Mouse (Mus musculus) skeletal muscle tissue, adult 2 months (tissue): ENCODE results near the gene Kcnc1.

Experiments used
- DNase-seq: peaks from one replicate; pipeline ENCODE4 v3.0.0-alpha.2; 2012; ENCODE audit warnings: low read depth, low spot score

Kcnc1 gene

DNA sequence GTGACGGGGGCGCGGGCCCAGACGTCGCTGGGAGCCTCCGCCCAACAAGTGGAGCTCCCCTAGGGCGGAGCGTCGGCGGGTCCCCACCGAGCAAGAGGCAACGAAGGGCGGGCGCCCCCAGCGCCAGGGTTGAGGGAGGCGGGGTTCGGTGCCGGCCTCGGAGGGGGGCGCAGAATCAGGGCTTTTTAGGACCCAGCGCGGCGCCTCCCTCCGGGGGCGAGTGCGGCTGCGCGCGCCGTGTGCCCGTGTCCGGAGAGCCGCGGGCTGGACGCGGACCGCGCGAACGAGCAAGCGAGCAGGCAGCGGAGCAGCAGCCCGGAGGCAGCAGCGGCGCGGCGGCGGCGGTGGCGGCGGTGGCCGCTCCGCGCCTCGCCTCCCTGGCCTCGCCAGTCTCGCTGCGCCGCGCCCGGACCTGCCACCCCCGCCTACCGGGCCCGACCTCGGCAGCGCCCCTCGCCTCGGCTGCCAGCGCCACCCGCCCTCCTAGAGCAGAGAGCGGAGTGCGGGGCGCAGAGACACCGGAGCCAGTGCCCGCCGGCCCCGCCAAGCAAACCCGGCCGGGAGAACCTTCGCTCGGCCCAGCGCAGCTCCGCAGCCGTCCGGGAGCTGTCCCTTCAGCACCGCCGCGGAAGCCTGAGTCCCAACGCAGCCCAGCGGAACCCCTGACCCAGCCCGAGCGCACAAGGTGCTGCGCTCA, at the start of gene Kcnc1:
Kcnc1 (plus strand) TSS at position 267 of the 697 bp plus-strand sequence.
- peak; percentile 77 for DNase-seq

GRCm38 (mm10) chr7:46347692-46348091, 48.6 kb upstream of the Kcnc1 start:
- DNase-seq = peak; percentile 83

- no peak for DNase-seq
Measured at GRCm38 (mm10) chr7:46348813-46349212, 47.5 kb upstream of the Kcnc1 start.

DNA sequence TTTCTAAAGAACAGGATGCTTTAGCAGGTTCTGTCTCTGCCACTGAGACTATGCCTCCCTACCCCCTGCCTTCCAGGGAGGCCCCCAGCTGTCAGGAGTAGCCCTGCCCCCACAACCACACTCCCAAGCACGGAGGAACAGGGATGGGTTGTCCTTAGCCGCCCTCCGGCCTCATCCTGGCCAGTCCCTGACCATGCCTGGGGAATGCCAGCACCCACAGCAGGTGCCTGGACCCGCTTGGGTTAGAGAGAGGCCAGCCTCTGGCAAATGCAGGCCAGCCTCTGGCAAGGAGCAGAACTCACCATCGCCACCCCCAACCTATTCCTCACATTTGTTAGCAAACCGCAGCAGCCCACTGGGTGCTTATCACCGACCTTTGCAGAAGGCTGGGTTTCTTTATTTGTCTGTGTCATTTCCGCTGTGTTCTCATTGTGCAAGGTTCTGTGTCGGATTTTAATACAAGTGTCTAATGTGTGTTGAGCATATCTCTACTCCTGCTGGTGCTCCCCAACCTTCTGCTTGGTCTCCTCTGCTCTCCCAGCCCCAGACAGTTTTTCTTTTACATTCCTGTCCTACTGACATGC, 46.1 kb upstream of the Kcnc1 start:
- DNase-seq = peak; percentile 71

GRCm38 (mm10) chr7:46352748-46353147, 43.5 kb upstream of the Kcnc1 start:
- DNase-seq = no peak

DNA sequence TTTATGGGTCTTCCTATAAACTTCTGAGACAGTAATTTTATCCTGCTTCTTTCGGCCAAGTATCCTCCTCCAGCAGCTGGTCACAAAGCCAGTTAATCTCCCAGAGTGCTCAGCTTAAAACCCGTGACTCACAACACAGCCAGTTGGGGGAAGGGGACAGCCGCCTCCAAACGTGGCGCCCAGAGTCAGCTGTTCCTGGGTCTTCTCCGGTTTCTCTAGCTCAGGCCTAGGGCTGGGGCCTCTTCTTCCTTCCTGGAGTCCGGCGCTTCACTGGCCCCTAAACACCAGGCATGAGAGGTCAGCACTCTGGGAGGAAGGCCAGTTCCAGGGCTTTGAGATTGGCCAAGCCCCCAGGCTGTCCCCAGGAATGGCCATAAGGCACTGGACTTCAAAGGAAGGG, 43.1 kb upstream of the Kcnc1 start:
- DNase-seq = peak; percentile 90

- DNase-seq = no peak
Measured at GRCm38 (mm10) chr7:46353875-46354274, 42.4 kb upstream of the Kcnc1 start.

DNA sequence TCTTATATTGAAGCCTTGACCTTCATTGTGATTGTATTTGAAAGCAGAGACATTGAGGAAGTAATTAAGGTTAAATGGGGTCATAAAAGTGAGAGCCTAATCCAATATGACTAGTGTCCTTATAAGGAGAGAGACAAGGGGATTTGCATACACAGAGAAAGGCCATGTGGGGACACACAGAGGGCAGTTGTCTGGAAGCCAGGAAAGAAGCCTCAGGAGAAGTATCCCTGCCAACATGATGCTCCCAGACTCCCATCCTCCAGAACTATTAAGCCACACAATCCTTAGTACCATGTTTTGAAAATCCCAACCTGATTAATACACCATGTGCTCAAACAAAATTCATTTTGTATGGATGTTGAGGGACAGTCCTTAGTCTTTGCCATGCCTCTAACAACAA, 34.5 kb upstream of the Kcnc1 start:
- DNase-seq = no peak

DNA sequence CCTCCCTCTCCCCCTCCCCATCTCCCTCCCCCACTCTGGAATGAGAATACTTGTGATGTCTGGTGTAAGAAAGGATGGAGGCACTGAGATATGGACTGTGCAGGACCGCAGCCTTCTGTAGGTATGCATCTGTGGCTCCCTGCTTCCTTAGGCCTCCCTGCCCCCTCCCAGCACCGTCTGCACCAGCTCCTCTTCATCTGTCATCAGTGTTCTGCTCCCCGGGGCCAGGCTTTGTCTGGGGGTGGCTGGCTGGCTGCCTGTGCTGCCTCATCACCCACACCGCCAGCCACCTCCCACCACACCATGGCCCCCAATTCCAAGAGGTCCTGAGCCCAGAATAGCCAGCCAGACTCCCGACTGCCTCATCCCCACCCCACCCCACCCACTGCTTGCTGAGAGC, 32.1 kb upstream of the Kcnc1 start:
- no peak for DNase-seq

- DNase-seq = no peak
Measured at GRCm38 (mm10) chr7:46365810-46366209, 30.5 kb upstream of the Kcnc1 start.

GRCm38 (mm10) chr7:46371104-46371503, 25.2 kb upstream of the Kcnc1 start:
- DNase-seq = peak; percentile 91

- DNase-seq = peak; percentile 91
Measured at GRCm38 (mm10) chr7:46376172-46377007, 19.9 kb upstream of the Kcnc1 start, which contains the start of gene Myod1. Gene Myod1 (plus strand): TSS chr7:46376474.

GRCm38 (mm10) chr7:46377008-46377346, 19.3 kb upstream of the Kcnc1 start:
- peak; percentile 75 for DNase-seq

DNA sequence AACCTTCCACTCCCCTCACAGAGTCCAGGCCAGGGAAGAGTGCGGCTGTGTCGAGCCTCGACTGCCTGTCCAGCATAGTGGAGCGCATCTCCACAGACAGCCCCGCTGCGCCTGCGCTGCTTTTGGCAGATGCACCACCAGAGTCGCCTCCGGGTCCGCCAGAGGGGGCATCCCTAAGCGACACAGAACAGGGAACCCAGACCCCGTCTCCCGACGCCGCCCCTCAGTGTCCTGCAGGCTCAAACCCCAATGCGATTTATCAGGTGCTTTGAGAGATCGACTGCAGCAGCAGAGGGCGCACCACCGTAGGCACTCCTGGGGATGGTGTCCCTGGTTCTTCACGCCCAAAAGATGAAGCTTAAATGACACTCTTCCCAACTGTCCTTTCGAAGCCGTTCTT, 18.2 kb upstream of the Kcnc1 start:
- DNase-seq = no peak

DNA sequence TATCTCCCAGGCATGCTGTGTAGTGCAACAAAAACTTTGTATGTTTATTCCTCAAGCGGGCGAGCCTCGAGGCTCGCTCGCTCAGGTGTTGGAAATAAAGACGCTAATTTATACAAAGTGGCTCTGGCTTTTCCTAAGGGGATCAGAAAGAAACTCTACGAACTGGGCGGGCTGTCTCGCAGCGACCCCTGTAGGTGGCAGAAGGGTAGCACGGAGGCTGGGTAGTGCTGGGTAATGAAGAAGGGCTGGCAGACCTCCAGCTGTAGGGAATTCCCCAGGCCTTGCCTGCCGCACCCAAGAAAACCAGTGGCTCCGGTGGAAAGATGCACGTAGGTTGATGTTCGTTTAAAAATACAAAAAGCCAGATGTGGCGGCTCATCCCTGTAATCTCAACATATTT, 17.3 kb upstream of the Kcnc1 start:
- DNase-seq = peak; percentile 92

DNA sequence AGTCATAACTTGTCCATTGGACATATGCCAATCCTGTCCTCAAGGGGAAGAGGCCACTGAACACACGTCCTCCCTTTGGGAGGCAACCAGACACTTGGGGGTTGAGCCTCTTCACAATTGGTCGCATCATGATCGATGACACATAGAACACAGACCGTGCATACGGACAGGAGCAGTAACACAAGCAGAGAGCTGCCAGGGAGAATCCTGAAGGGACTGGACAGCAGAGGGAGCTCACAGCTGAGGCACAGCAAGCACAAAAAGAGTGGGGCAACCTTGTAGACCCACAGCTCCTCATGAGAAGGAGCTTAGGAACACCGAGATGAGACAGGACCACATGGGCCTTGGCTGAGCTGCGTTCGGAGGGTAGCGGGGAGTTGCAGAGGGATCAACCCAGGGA, 15.7 kb upstream of the Kcnc1 start:
- DNase-seq = no peak

DNA sequence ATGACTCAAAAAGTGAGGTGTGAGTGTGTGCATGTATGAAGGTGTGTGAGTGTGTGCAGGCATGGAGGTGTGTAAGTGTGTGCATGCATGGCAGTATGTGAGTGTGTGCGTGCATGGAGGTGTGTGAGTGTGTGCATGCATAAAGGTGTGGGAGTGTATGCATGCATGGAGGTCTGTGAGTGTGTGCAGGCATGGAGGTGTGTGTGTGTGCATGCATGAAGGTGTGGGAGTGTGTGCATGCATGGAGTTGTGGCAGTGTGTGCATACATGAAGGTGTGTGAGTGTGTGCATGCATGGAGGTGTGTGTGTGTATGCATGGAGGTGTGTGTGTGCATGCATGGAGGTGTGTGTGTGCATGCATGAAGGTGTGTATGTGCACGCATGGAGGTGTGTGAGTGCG, 8.9 kb upstream of the Kcnc1 start:
- no peak for DNase-seq

- no peak for DNase-seq
Measured at GRCm38 (mm10) chr7:46389456-46390085, 6.7 kb upstream of the Kcnc1 start.

- no peak for DNase-seq
Measured at GRCm38 (mm10) chr7:46390226-46390625, 6.1 kb upstream of the Kcnc1 start.

GRCm38 (mm10) chr7:46391701-46392100, 4.6 kb upstream of the Kcnc1 start:
- no peak for DNase-seq

- peak; percentile 81 for DNase-seq
Measured at GRCm38 (mm10) chr7:46393116-46393515, 3.2 kb upstream of the Kcnc1 start.
